ENCODE assay signal across 12 mouse cellular contexts in genomic region chr5:118516066-118516465, GRCm38 (mm10). TPM values are rescaled to one million over a fixed set of nuclear protein-coding genes. Genes with fewer than 3 reads are reported as not detected.
DNase-seq lines count a peak whose midpoint lies in the region; ATAC-seq and TF ChIP-seq lines count a peak whose summit lies in the region.
"Had no signal": no experiment of that assay in that cellular context is flagged by ENCODE, and none has a peak within 500 bp of the region (broad histone marks: within the 10 kb centered on the region; RNA-seq: fewer than 3 reads in every experiment).

No protein-coding gene starts in this region.

- TF ChIP-seq CTCF in lung, postnatal 0 days (IDR thresholded peaks at IDR 0.05) = no peak

- 82% methylated on average over 6 of the region's 6 CpGs for WGBS in heart, embryonic 14.5 days
- WGBS in lung, postnatal 0 days = 83% methylated on average over 6 of the region's 6 CpGs
- WGBS in embryonic facial prominence, embryonic 13.5 days = 70% methylated on average over 6 of the region's 6 CpGs
- 76% methylated on average over 6 of the region's 6 CpGs for WGBS in stomach, embryonic 15.5 days

- no peak overlapping the region for H3K4me3 ChIP-seq in heart, embryonic 14.5 days (ENCODE audit: control insufficient read depth in 1 of 2, insufficient read depth in 1 of 2, low read depth in 1 of 2, low read length in 2 of 2)
- no peak overlapping the region for H3K4me3 ChIP-seq in lung, postnatal 0 days (ENCODE audit: low read depth, low read length)
- no peak overlapping the region for H3K4me3 ChIP-seq in embryonic facial prominence, embryonic 13.5 days
- no peak overlapping the region for H3K4me3 ChIP-seq in stomach, embryonic 15.5 days (replicated peaks)
- H3K4me3 ChIP-seq: erythroblast, embryonic 14.5 days had no signal

- TF ChIP-seq EP300 in lung, postnatal 0 days (IDR thresholded peaks at IDR 0.05) = no peak

- H3K27me3 ChIP-seq in heart, embryonic 14.5 days (ENCODE audit: control insufficient read depth, insufficient read depth, low read length) = no peaks in the 10 kb centered on the region
- H3K27me3 ChIP-seq in lung, postnatal 0 days (replicated peaks; ENCODE audit: insufficient read depth, low read length) = no peaks in the 10 kb centered on the region
- H3K27me3 ChIP-seq in embryonic facial prominence, embryonic 13.5 days = no peaks in the 10 kb centered on the region
- no peaks in the 10 kb centered on the region for H3K27me3 ChIP-seq in stomach, embryonic 15.5 days (replicated peaks)

- H3K4me2 ChIP-seq in heart, embryonic 14.5 days (ENCODE audit: low read length) = 0 out of 2 replicates have a peak overlapping the region, but pooled peaks have one; percentile 68
- no peak overlapping the region for H3K4me2 ChIP-seq in lung, postnatal 0 days (replicated peaks; ENCODE audit: low read depth, low read length)
- peak overlapping the region; percentile 66 for H3K4me2 ChIP-seq in embryonic facial prominence, embryonic 13.5 days
- H3K4me2 ChIP-seq in stomach, embryonic 15.5 days = no peak overlapping the region

- ATAC-seq in heart, embryonic 14.5 days (ENCODE audit: insufficient number of reproducible peaks, insufficient read depth, low FRiP score, low read depth) = no peak
- no peak for ATAC-seq in lung, postnatal 0 days
- ATAC-seq in embryonic facial prominence, embryonic 13.5 days (ENCODE audit: insufficient number of reproducible peaks, insufficient read depth, low FRiP score, low TSS enrichment, low read depth) = no peak
- no peak for ATAC-seq in stomach, embryonic 15.5 days (ENCODE audit: insufficient read depth, low FRiP score, low read depth)

- H3K9ac ChIP-seq in heart, embryonic 14.5 days (ENCODE audit: low read length) = no peak overlapping the region
- no peak overlapping the region for H3K9ac ChIP-seq in lung, postnatal 0 days (replicated peaks; ENCODE audit: low read depth)
- 0 out of 2 replicates have a peak overlapping the region, but pooled peaks have one; percentile 6 for H3K9ac ChIP-seq in embryonic facial prominence, embryonic 13.5 days
- no peak overlapping the region for H3K9ac ChIP-seq in stomach, embryonic 15.5 days
- H3K9ac ChIP-seq: liver, embryonic 14.5 days had no signal

- peaks cover 18 to 21% of the 10 kb centered on the region in 2 experiments; a peak in 3 of 4 replicates for H3K4me1 ChIP-seq in heart, embryonic 14.5 days (ENCODE audit: control insufficient read depth in 2 of 2, insufficient read depth in 2 of 2, low read length in 2 of 2)
- peaks cover 11% of the 10 kb centered on the region for H3K4me1 ChIP-seq in lung, postnatal 0 days (ENCODE audit: insufficient read depth, low read depth, low read length)
- H3K4me1 ChIP-seq in embryonic facial prominence, embryonic 13.5 days = peaks cover 62% of the 10 kb centered on the region
- H3K4me1 ChIP-seq in stomach, embryonic 15.5 days = peaks cover 25% of the 10 kb centered on the region

- DNase-seq in heart, adult 18-20 months = no peak
- no peak for DNase-seq in lung, postnatal 0 days (ENCODE audit: low spot score)
- DNase-seq in lung, postnatal 4 days = no peak
- DNase-seq in cerebellum, adult 11-12 months = no peak
- no peak for DNase-seq in kidney, postnatal 10 days
- DNase-seq: adrenal gland, adult 8-10 months; cerebellum, postnatal 36 days had no signal

- H3K36me3 ChIP-seq in heart, embryonic 14.5 days (ENCODE audit: control insufficient read depth, insufficient read depth, low read length) = no peaks in the 10 kb centered on the region
- no peaks in the 10 kb centered on the region for H3K36me3 ChIP-seq in lung, postnatal 0 days (ENCODE audit: insufficient read depth, low read length)
- H3K36me3 ChIP-seq in embryonic facial prominence, embryonic 13.5 days = no peaks in the 10 kb centered on the region
- no peaks in the 10 kb centered on the region for H3K36me3 ChIP-seq in stomach, embryonic 15.5 days

- H3K27ac ChIP-seq in heart, embryonic 14.5 days (replicated peaks in 1 of 2; ENCODE audit: control insufficient read depth in 1 of 2, insufficient read depth in 1 of 2, low read depth in 2 of 2, low read length in 2 of 2) = peak overlapping the region; percentile 6 to 8; a peak in 2 of 4 replicates
- H3K27ac ChIP-seq in lung, postnatal 0 days (ENCODE audit: low read length) = peak overlapping the region; percentile 77
- H3K27ac ChIP-seq in embryonic facial prominence, embryonic 13.5 days = peak overlapping the region; percentile 94
- peak overlapping the region; percentile 76; the same call in 1 of the 2 replicates for H3K27ac ChIP-seq in stomach, embryonic 15.5 days
- H3K27ac ChIP-seq: liver, embryonic 14.5 days had no signal

- no peaks in the 10 kb centered on the region for H3K9me3 ChIP-seq in heart, embryonic 14.5 days (ENCODE audit: control insufficient read depth, low read length)
- no peaks in the 10 kb centered on the region for H3K9me3 ChIP-seq in lung, postnatal 0 days (ENCODE audit: low read length)
- no peaks in the 10 kb centered on the region for H3K9me3 ChIP-seq in embryonic facial prominence, embryonic 13.5 days
- no peaks in the 10 kb centered on the region for H3K9me3 ChIP-seq in stomach, embryonic 15.5 days

RNA-seq across cellular contexts. Expression of gene Med13l, which starts 44.4 kb away (rescaled TPM):
- polyA plus RNA-seq in heart, embryonic 14.5 days (2014; fragmentation: Nextera tagmentation; extraction: Ambion mirVana) = 9.0 and 9.3 TPM in 2 replicates
- total RNA-seq in heart, adult 18-20 months (2021) = 10 to 100 TPM; 27.4 to 31.0 TPM
- 10.1 and 11.1 TPM in 2 replicates for polyA plus RNA-seq in lung, postnatal 0 days (2015; fragmentation: Nextera tagmentation; extraction: Ambion mirVana)
- polyA plus RNA-seq in embryonic facial prominence, embryonic 13.5 days (2015; fragmentation: Nextera tagmentation; extraction: Ambion mirVana) = 16.6 and 19.4 TPM in 2 replicates
- 10.7 and 11.5 TPM in 2 replicates for polyA plus RNA-seq in stomach, embryonic 15.5 days (2015; fragmentation: Nextera tagmentation; extraction: Ambion mirVana)

Comparison
In these comparisons a context has a peak if more than half of its experiments do, and no peak if none do; other contexts are left out.
1. H3K27ac ChIP-seq: peak in every context shown above with its lines; median percentile 94 in embryonic facial prominence, embryonic 13.5 days; 77 in lung, postnatal 0 days; 76 in stomach, embryonic 15.5 days; 7 in heart, embryonic 14.5 days.
2. H3K4me2 ChIP-seq: peak in heart, embryonic 14.5 days (single experiment) and embryonic facial prominence, embryonic 13.5 days (single experiment); none in lung, postnatal 0 days (single experiment) and stomach, embryonic 15.5 days (single experiment).